Mouse (Mus musculus) cerebellum, adult 9-10 months (tissue): ENCODE measurements around the gene Dynlt1a.
"Not testable (repeated sequence)": the region's sequence is repeated elsewhere in the genome, so short reads cannot be mapped to it uniquely, and the experiment has no call there.

ENCODE experiments used
- DNase-seq: peaks from one replicate; pipeline ENCODE4 v3.0.0; 2022

Dynlt1a gene

GRCm38 (mm10) chr17:6317339-6317985, at the start of gene Dynlt1a:
Gene Dynlt1a, minus strand, starts transcription at chr17:6317500.
- peak; percentile 100 for DNase-seq

- not testable (repeated sequence) for DNase-seq
These were observed 38.0 kb upstream of the Dynlt1a start for GRCm38 (mm10) chr17:6355256-6355655.

GRCm38 (mm10) chr17:6342606-6343294, 25.4 kb upstream of the Dynlt1a start:
- DNase-seq, result not testable (repeated sequence)

GRCm38 (mm10) chr17:6328997-6329396, 11.7 kb upstream of the Dynlt1a start:
- DNase-seq, result not testable (repeated sequence)

- not testable (repeated sequence) for DNase-seq
These were observed 10.3 kb upstream of the Dynlt1a start for GRCm38 (mm10) chr17:6327554-6327953.

- not testable (repeated sequence) for DNase-seq
These were observed 8.2 kb upstream of the Dynlt1a start for GRCm38 (mm10) chr17:6325543-6325942.

GRCm38 (mm10) chr17:6325021-6325420, 7.7 kb upstream of the Dynlt1a start:
- not testable (repeated sequence) for DNase-seq

- not testable (repeated sequence) for DNase-seq
These were observed 4.4 kb upstream of the Dynlt1a start for GRCm38 (mm10) chr17:6321778-6322101.

- not testable (repeated sequence) for DNase-seq
These were observed 3.9 kb upstream of the Dynlt1a start for GRCm38 (mm10) chr17:6321081-6321777.

- DNase-seq, result peak; percentile 79
These were observed 747 bp downstream of the Dynlt1a start for GRCm38 (mm10) chr17:6316379-6317126.

GRCm38 (mm10) chr17:6315706-6316105, 1.6 kb downstream of the Dynlt1a start:
- DNase-seq, result peak; percentile 76

- not testable (repeated sequence) for DNase-seq
These were observed 2.8 kb downstream of the Dynlt1a start for GRCm38 (mm10) chr17:6314493-6314892.

GRCm38 (mm10) chr17:6312755-6313154, 4.5 kb downstream of the Dynlt1a start:
- DNase-seq, result not testable (repeated sequence)

GRCm38 (mm10) chr17:6311716-6312115, 5.6 kb downstream of the Dynlt1a start:
- DNase-seq, result not testable (repeated sequence)

GRCm38 (mm10) chr17:6306503-6306902, 10.8 kb downstream of the Dynlt1a start:
- DNase-seq, result not testable (repeated sequence)

GRCm38 (mm10) chr17:6305656-6306270, 11.5 kb downstream of the Dynlt1a start:
- not testable (repeated sequence) for DNase-seq

GRCm38 (mm10) chr17:6304891-6305290, 12.4 kb downstream of the Dynlt1a start:
- DNase-seq, result not testable (repeated sequence)

- not testable (repeated sequence) for DNase-seq
These were observed 17.0 kb downstream of the Dynlt1a start for GRCm38 (mm10) chr17:6300190-6300863.

GRCm38 (mm10) chr17:6297060-6297795, 20.1 kb downstream of the Dynlt1a start:
- DNase-seq, result peak; percentile 68

- DNase-seq, result not testable (repeated sequence)
These were observed 23.4 kb downstream of the Dynlt1a start for GRCm38 (mm10) chr17:6293882-6294281.

- not testable (repeated sequence) for DNase-seq
These were observed 28.3 kb downstream of the Dynlt1a start for GRCm38 (mm10) chr17:6289045-6289444.
